Mouse (Mus musculus) bone marrow macrophage, adult 2 months (primary cell): Measurements from ENCODE around the gene Cd248.

Experiments used
- CTCF ChIP-seq: IDR thresholded peaks from 2 replicates; pipeline ENCODE4 v1.5.1; 2012; ENCODE audit warnings: low read depth, mild to moderate bottlenecking, low read length, moderate library complexity
- POLR2A ChIP-seq: IDR thresholded peaks from 2 replicates; pipeline ENCODE4 v1.6.1; 2012; ENCODE audit warnings: mild to moderate bottlenecking, low read depth, low read length, borderline replicate concordance

DNA sequence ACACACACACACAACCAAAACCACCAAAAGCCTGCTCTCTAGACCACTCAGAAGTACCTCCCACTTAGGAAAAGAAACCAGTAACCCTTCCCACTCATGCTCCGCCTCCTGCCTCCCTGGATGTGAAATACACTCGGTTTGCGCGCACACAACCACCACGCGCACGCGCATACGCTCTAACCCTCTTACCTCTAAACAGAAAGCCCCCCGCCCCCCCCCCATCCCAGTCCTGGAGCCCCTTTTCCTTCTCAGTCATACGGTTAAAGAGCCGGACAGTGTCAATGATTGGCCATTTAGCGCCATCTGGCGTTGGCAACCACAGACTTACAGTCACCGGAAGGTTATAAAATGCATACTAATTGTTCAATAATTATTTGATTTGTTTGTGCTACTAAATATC is 5.2 kb downstream of the Cd248 start:
- peak; percentile 64 for TF ChIP-seq CTCF
- no peak for TF ChIP-seq POLR2A
